Mouse (Mus musculus) CH12.LX (cell line): ENCODE measurements around the gene Mrgprb4.

Source experiments
- ETS1 ChIP-seq: conservative IDR thresholded peaks from 2 replicates; pipeline ENCODE4 v1.6.1; 2012; ENCODE audit warnings: low read depth, mild to moderate bottlenecking, inconsistent platforms, low read length, improper control_type of control experiment, moderate library complexity
- HCFC1 ChIP-seq: IDR thresholded peaks from 2 replicates; pipeline ENCODE4 v1.6.1; 2012; ENCODE audit warnings: low read depth, mild to moderate bottlenecking, inconsistent platforms, low read length, improper control_type of control experiment
- USF2 ChIP-seq: conservative IDR thresholded peaks from 2 replicates; pipeline ENCODE4 v1.6.1; 2011; ENCODE audit warnings: low read depth, low read length, improper control_type of control experiment
- ZMIZ1 ChIP-seq: IDR thresholded peaks from 2 replicates; pipeline ENCODE4 v1.6.1; 2012; ENCODE audit warnings: low read depth, mild to moderate bottlenecking, inconsistent platforms, low read length, improper control_type of control experiment

DNA sequence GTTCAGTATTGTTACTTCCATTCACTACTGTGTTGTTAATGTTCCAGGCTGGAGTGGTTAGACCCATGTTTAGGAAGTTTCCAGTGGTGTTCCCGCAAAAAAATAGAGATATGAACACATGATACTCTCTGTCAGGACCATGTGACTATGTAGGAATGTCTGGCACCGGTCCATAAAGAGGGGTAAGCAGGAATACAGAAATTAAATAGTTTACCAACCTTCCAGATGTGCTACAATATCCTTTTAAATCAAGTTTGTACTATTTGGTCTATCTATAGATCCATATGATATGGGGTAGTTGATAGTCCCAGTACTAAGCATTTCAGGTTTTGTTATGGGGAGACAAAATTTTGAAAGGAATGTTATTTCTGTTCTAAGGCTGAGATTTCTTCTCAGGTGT, 30.2 kb downstream of the Mrgprb4 start, which contains the start of gene Mrgprb5:
- TF ChIP-seq HCFC1, result no peak
- TF ChIP-seq USF2, result no peak
- TF ChIP-seq ETS1, result no peak
- no peak for TF ChIP-seq ZMIZ1
